Mouse (Mus musculus) kidney, adult 2 months (tissue): Measurements from ENCODE around the gene Agl. TPM values are rescaled to one million over a fixed set of nuclear protein-coding genes. Genes with fewer than 3 reads are reported as not detected.

Experiments used
- DNase-seq: peaks from one replicate; pipeline ENCODE4 v3.0.0; 2021
- H3K27ac ChIP-seq: fragments of 200-500 bp; 2 replicates; pipeline ENCODE4 v1.5.1; 2012; ENCODE audit warnings: low read depth, low read length, control low read depth, inconsistent platforms; ENCODE audit not compliant: insufficient read depth
- H3K27me3 ChIP-seq: fragments of 200-500 bp; replicated peaks from 2 replicates; pipeline ENCODE4 v1.6.1; 2012; ENCODE audit warnings: mild to moderate bottlenecking, moderate library complexity, low read length, inconsistent platforms; ENCODE audit not compliant: control insufficient read depth, insufficient read depth
- H3K36me3 ChIP-seq: fragments of 200-500 bp; 2 replicates; pipeline ENCODE4 v1.6.1; 2012; ENCODE audit warnings: mild to moderate bottlenecking, moderate library complexity, low read length, inconsistent platforms; ENCODE audit not compliant: control insufficient read depth, insufficient read depth
- H3K4me1 ChIP-seq: fragments of 200-500 bp; 2 replicates; pipeline ENCODE4 v1.6.1; 2011; ENCODE audit warnings: low read length; ENCODE audit not compliant: control insufficient read depth, insufficient read depth
- H3K4me3 ChIP-seq: fragments of 200-500 bp; 2 replicates; pipeline ENCODE4 v1.5.1; 2011; ENCODE audit warnings: mild to moderate bottlenecking, low read depth, low read length, control low read depth; ENCODE audit not compliant: insufficient read depth
- CTCF ChIP-seq: fragments of 200-500 bp; conservative IDR thresholded peaks from 2 replicates; pipeline ENCODE4 v1.5.1; 2011; ENCODE audit warnings: low read depth, mild to moderate bottlenecking, control low read depth, low read length, moderate library complexity, mixed read lengths; ENCODE audit not compliant: insufficient read depth, insufficient read length
- POLR2A ChIP-seq: fragments of 200-500 bp; IDR thresholded peaks from one replicate; pipeline ENCODE4 v1.6.1; 2011; ENCODE audit warnings: low read depth, low read length, control low read depth
- WGBS: fragments of 180-500 bp; shearing (Covaris S2); methylation state at CpG from one replicate; pipeline ENCODE4 v1.1.7; 2018; 5-methylcytosine and 5-hydroxymethylcytosine counted together
- polyA plus RNA-seq: library from polyadenylated mRNA; depleted of rRNA; stranded (reverse); fragments of >200 nt; gene quantifications from 2 replicates; pipeline ENCODE4 v1.2.3, GENCODE M21; 2012

The Agl gene
- polyA plus RNA-seq, 1 experiment = 13.6 TPM

GRCm38 (mm10) chr3:116726807-116727206 is 81.2 kb downstream of the Agl start:
- DNase-seq = no peak
- no peak for TF ChIP-seq CTCF
- TF ChIP-seq POLR2A = no peak
- 21% methylated on average over 9 of the region's 9 CpGs for WGBS
- no peaks in the 10 kb centered on the region for H3K27me3 ChIP-seq
- H3K4me1 ChIP-seq = peaks cover 7% of the 10 kb centered on the region; the same call in 1 of the 2 replicates
- H3K4me3 ChIP-seq = no peak overlapping the region
- H3K27ac ChIP-seq = no peak overlapping the region
- H3K36me3 ChIP-seq = no peaks in the 10 kb centered on the region

DNA sequence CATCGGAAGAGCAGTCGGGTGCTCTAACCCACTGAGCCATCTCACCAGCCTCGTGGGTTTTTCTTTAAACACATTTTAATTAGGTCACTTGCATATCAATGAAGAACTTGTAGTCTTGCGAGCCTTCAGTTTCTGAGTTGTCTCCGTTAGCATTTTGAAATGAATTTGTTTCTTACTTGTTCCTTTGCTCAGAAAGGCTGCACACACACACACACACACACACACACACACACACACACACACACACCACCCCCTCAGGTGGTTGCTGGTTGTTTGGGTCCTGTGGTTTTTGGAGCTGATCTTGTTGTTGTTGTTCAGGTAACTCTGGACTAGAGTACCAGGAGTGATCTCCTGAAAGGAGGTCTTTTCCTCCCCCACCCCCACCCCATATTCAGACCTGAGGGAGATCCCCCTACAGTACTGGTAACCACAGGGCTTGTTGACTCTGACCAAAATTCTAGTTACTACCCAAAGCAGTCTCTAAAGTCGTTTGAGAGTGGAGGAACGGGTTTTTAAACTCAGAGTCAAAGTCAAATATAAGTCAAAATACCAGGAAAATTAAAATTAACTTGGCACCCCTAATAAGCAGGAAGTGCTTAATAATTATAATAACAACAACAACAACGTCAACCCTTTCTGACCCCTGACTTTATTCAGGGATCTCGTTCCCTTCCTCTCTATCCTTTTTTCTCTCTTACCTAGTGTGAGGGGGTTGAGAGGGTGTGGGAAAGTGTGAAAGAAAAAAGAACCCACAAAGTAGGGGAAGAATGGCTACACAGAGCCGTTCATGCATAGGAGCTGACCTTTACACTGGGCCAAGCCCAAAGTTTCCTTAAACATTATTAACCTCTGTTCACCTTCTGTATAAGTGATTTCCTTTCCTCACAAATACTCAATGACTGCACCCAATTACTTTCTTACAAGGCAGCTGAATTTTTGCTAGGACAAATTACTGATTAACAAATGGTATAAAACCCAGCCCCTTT is 84.2 kb downstream of the Agl start:
- H3K4me1 ChIP-seq = peaks cover 7% of the 10 kb centered on the region; the same call in 1 of the 2 replicates
- 29% methylated on average over 10 of the region's 10 CpGs for WGBS
- TF ChIP-seq CTCF = no peak
- H3K4me3 ChIP-seq = no peak overlapping the region
- H3K36me3 ChIP-seq = no peaks in the 10 kb centered on the region
- 0 out of 2 replicates have a peak overlapping the region, but pooled peaks have one; percentile 38 for H3K27ac ChIP-seq
- DNase-seq = no peak
- no peaks in the 10 kb centered on the region for H3K27me3 ChIP-seq

DNA sequence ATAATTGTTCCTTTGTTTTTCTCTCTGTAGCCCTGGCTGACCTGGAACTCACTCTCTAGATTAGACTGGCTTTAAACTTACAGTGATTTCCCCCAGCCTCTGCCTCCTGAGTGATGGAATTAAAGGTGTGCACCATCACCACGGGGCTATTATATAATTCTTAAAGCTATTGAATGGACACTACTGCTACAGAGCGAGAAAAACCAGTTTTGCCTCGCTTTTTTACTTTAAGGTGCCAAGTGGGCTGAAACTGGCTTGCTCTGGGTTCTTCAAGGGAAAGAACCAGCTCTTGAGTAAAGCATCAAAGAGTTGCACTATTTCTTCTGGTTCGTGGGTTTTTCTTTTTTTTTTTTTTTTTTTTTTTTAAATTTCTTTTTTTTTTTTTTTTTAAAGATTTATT is 85.0 kb downstream of the Agl start:
- no peak overlapping the region for H3K27ac ChIP-seq
- no peaks in the 10 kb centered on the region for H3K36me3 ChIP-seq
- no peak for TF ChIP-seq CTCF
- TF ChIP-seq POLR2A = no peak
- 59% methylated on average over 4 of the region's 4 CpGs for WGBS
- peaks cover 7% of the 10 kb centered on the region; the same call in 1 of the 2 replicates for H3K4me1 ChIP-seq
- peak; percentile 23 for DNase-seq
- H3K27me3 ChIP-seq = no peaks in the 10 kb centered on the region
- no peak overlapping the region for H3K4me3 ChIP-seq

DNA sequence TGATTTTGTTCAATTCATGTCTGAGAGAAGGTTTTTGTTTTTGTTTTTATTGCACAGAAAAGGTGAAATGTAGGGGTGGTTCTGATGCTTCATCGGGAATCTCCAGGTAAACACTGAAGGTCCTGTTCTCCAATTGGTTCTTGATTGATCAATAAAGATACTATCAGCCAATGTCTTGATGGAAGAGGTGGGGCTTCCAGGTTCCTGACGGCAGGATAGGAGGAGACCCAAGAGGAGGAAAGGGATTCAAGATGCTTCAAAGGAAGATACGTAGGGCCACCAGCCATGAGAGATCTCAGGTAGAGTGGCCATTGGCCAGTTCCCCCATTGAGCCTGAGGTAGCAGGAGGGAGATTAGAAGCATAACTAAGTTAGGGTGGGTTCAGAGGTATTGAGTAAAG is 89.0 kb downstream of the Agl start:
- DNase-seq = no peak
- Histone ChIP-seq H3K4me1 (peaks cover 4% of the 10 kb centered on the region; the same call in 1 of the 2 replicates), H3K36me3 (no peaks in the 10 kb centered on the region), H3K27ac (no peak overlapping the region), H3K27me3 (no peaks in the 10 kb centered on the region), H3K4me3 (no peak overlapping the region)
- TF ChIP-seq POLR2A (no peak), CTCF (no peak)
- 79% methylated on average over 3 of the region's 3 CpGs for WGBS

DNA sequence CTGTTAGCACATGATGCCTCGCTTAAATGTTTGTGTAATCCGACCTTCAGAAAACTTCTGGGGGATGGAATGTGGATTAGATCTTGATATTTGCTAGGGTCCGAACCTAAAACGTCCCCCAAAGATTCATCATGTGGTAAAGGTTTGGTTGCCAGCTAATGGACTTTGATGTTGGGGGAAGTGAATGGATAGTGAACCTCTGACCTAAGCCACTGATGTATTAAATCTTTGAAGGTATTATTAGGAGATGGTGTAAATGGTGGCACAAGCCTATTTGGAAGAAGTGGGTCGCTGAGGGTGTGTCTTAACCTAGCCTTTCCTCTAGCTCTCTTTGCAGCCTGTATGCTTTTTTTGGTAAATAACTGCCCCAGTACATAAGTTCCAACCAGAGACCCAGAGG is 94.9 kb downstream of the Agl start:
- DNase-seq = peak; percentile 69
- Histone ChIP-seq H3K4me1 (peaks cover 14% of the 10 kb centered on the region; the same call in 1 of the 2 replicates), H3K27me3 (no peaks in the 10 kb centered on the region), H3K4me3 (peak overlapping the region; percentile 93; the same call in 1 of the 2 replicates), H3K36me3 (no peaks in the 10 kb centered on the region), H3K27ac (peak overlapping the region; percentile 93)
- TF ChIP-seq CTCF (no peak), POLR2A (no peak)
- WGBS = 12% methylated on average over 5 of the region's 5 CpGs

DNA sequence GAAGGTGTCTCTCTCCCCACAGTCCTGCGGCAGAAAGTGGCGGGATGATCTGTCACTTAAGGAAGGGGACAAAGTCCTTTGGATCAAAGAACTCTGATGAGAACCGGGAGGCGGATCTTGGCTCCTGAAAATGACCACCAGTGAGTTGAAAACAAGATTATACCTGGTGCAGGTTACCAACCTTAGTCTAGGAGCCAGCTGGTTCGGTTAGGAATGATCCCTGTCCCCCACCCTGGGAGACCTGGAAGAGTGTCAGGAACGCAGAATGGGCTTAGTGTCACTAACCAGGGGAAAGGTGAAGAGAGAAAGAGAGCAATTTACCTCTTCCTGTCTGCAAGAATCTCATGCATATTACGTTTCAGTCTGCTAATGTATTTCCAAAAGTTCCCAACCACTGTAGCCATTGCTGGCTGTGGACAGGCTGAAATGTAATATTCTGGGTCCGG is 95.5 kb downstream of the Agl start, which contains the start of gene Slc35a3:
Slc35a3 (minus strand) TSS at position 396 of the 446 bp plus-strand sequence.
- H3K36me3 ChIP-seq = no peaks in the 10 kb centered on the region
- H3K27me3 ChIP-seq = no peaks in the 10 kb centered on the region
- H3K4me3 ChIP-seq = peak within 1 kb of the TSS; percentile 93
- peak; percentile 89 for DNase-seq
- peaks cover 14% of the 10 kb centered on the region; the same call in 1 of the 2 replicates for H3K4me1 ChIP-seq
- WGBS = 1% methylated on average over 8 of the region's 8 CpGs
- no peak for TF ChIP-seq CTCF
- no peak for TF ChIP-seq POLR2A
- H3K27ac ChIP-seq = peak within 1 kb of the TSS; percentile 93

DNA sequence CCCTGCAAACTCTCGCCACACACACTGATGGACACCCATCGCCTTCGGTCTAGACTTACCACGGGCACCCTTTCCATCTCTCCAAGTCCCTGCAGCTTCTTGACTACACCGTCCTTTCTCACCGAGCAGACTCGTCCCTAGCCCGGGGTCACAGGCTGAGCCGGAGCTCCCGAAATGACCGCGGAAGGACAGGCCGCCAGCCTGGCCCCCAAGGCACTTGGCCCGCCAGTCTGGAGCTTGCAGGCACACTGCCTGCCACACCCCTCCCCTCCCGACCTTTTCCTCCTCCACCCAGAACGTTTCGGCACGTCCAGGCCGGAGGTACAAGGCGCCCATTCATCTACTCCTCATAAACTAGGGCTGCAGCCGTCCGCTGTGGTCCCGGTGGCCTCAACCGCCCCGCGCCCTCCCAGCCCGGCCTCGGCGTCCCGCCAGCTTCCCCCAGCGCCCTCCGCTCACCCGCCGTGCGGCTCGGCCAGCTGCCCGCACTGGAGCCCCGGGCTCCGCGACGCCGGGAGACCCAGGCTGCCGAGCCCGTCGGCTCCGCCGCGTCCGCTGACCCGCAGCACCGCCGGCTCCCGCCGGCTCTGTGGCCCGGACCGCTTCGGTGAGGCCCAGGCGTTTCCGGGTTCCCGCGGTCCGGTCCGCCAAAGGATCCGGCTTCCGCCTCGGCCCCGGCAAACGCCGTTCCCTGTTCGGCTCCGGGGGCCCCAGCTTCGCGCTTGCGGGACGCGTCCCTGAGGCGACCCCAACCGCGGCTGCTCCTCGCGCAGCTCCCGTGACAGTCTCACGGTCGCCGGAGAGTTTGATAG is 96.1 kb downstream of the Agl start:
- H3K36me3 ChIP-seq = no peaks in the 10 kb centered on the region
- H3K27ac ChIP-seq = peak overlapping the region; percentile 93
- peak; percentile 82 for DNase-seq
- H3K4me3 ChIP-seq = peak overlapping the region; percentile 93
- under 1% methylated on average over 85 of the region's 85 CpGs for WGBS
- TF ChIP-seq CTCF = no peak
- H3K4me1 ChIP-seq = peaks cover 14% of the 10 kb centered on the region; the same call in 1 of the 2 replicates
- H3K27me3 ChIP-seq = no peaks in the 10 kb centered on the region
